Mouse (Mus musculus) urinary bladder, postnatal 36 days (tissue): ENCODE data around the gene Slc4a1.

ENCODE experiments used
- DNase-seq, 2 experiments: peaks; one replicate each; pipeline ENCODE4 v3.0.0; 2022; ENCODE audit warnings: low spot score in 2 of 2, mixed read lengths in 1 of 2

The Slc4a1 gene

GRCm38 (mm10) chr11:102375196-102376173 is 9.5 kb upstream of the Slc4a1 start:
- peak; percentile 45 to 70 for DNase-seq

- no peak for DNase-seq
Measured at GRCm38 (mm10) chr11:102374108-102374725, 8.2 kb upstream of the Slc4a1 start.

GRCm38 (mm10) chr11:102373646-102374045 is 7.6 kb upstream of the Slc4a1 start:
- no peak for DNase-seq

GRCm38 (mm10) chr11:102372936-102373335 is 6.9 kb upstream of the Slc4a1 start:
- DNase-seq = no peak

- DNase-seq = no peak
Measured at GRCm38 (mm10) chr11:102371926-102372685, 6.1 kb upstream of the Slc4a1 start.

- DNase-seq = no peak
Measured at GRCm38 (mm10) chr11:102370285-102370684, 4.3 kb upstream of the Slc4a1 start.

GRCm38 (mm10) chr11:102369263-102369662 is 3.3 kb upstream of the Slc4a1 start:
- DNase-seq = no peak

GRCm38 (mm10) chr11:102368347-102368746 is 2.3 kb upstream of the Slc4a1 start:
- DNase-seq = no peak

- no peak for DNase-seq
Measured at GRCm38 (mm10) chr11:102367504-102368280, 1.7 kb upstream of the Slc4a1 start.

GRCm38 (mm10) chr11:102365699-102366098 is 304 bp downstream of the Slc4a1 start:
- DNase-seq = no peak

- DNase-seq = no peak
Measured at GRCm38 (mm10) chr11:102364570-102365371, 1.2 kb downstream of the Slc4a1 start.

- no peak for DNase-seq
Measured at GRCm38 (mm10) chr11:102363623-102364022, 2.4 kb downstream of the Slc4a1 start.

GRCm38 (mm10) chr11:102361776-102362495 is 4.1 kb downstream of the Slc4a1 start:
- no peak for DNase-seq

GRCm38 (mm10) chr11:102358365-102358764 is 7.6 kb downstream of the Slc4a1 start:
- DNase-seq = no peak

- DNase-seq = no peak
Measured at GRCm38 (mm10) chr11:102356636-102357350, 9.2 kb downstream of the Slc4a1 start.

GRCm38 (mm10) chr11:102356190-102356589 is 9.8 kb downstream of the Slc4a1 start:
- DNase-seq = no peak

GRCm38 (mm10) chr11:102355501-102355900 is 10.5 kb downstream of the Slc4a1 start:
- DNase-seq = no peak

- DNase-seq = no peak
Measured at GRCm38 (mm10) chr11:102353021-102353431, 13.0 kb downstream of the Slc4a1 start.

- no peak for DNase-seq
Measured at GRCm38 (mm10) chr11:102352378-102352777, 13.6 kb downstream of the Slc4a1 start.
